ENCODE assay signal across 18 mouse cellular contexts in the genomic region with DNA sequence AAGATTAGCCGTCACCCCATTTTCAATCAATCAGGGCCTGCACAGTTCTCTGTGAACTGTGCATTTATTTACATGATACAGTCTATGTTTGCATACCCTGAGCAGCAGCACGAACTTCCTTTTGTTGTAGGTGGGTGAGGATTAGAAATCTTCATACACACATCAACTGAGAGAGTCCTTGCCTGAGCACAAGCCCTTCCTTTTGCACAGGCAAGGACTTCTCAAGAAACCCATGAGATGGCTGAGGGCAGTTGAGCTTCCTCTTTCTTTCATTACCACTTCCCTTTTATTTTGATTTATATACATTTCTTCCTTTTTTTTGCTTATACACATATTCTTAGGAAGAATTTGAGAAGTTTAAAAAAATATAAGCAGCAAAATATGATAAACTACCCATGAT. TPM values are rescaled to one million over a fixed set of nuclear protein-coding genes. Genes with fewer than 3 reads are reported as not detected.
A peak's percentile ranks its signal among the peaks of the same experiment; 100 is the strongest.
DNase-seq lines count a peak whose midpoint lies in the region; ATAC-seq and TF ChIP-seq lines count a peak whose summit lies in the region.
"Had no signal": no experiment of that assay in that cellular context is flagged by ENCODE, and none has a peak within 500 bp of the region (broad histone marks: within the 10 kb centered on the region; RNA-seq: fewer than 3 reads in every experiment).

No protein-coding gene starts in this region.

- peak; percentile 21; the same call in 1 of the 2 replicates for ATAC-seq in liver, embryonic 16.5 days (ENCODE audit: low read depth)
- ATAC-seq in liver, embryonic 11.5 days (replicated peaks; ENCODE audit: low FRiP score): no peak
- peak; percentile 87 for ATAC-seq in megakaryocyte, adult 5-6 weeks (ENCODE audit: poor library complexity, severe bottlenecking)
- no peak for ATAC-seq in midbrain, embryonic 16.5 days
- ATAC-seq: hindbrain, embryonic 16.5 days had no signal

- H3K9me3 ChIP-seq in liver, embryonic 16.5 days (replicated peaks; ENCODE audit: control insufficient read depth, low read length): no peaks in the 10 kb centered on the region
- H3K9me3 ChIP-seq in liver, embryonic 11.5 days (ENCODE audit: control insufficient read depth, low read length): no peaks in the 10 kb centered on the region
- no peaks in the 10 kb centered on the region for H3K9me3 ChIP-seq in MEL (replicated peaks; ENCODE audit: insufficient read depth, low read length)
- no peaks in the 10 kb centered on the region; the same call in 1 of the 2 replicates for H3K9me3 ChIP-seq in midbrain, embryonic 16.5 days (replicated peaks; ENCODE audit: control insufficient read depth, low read length, poor library complexity, severe bottlenecking)

- 11% methylated on average over 2 of the region's 2 CpGs for WGBS in liver, embryonic 16.5 days (ENCODE audit: insufficient replicate concordance)
- 53% methylated on average over 2 of the region's 2 CpGs for WGBS in liver, embryonic 11.5 days
- 36% methylated on average over 2 of the region's 2 CpGs for WGBS in midbrain, embryonic 16.5 days

- no peak overlapping the region for H3K27ac ChIP-seq in liver, embryonic 16.5 days (ENCODE audit: low read length)
- no peak overlapping the region for H3K27ac ChIP-seq in liver, embryonic 11.5 days (ENCODE audit: low read depth, low read length)
- peak overlapping the region; percentile 25 for H3K27ac ChIP-seq in MEL (ENCODE audit: control insufficient read depth, low read depth, low read length)
- no peak overlapping the region for H3K27ac ChIP-seq in midbrain, embryonic 16.5 days (ENCODE audit: low read length)
- H3K27ac ChIP-seq: embryonic facial prominence, embryonic 13.5 days; forebrain, embryonic 12.5 days; left cerebral cortex, adult 2 months; limb, embryonic 15.5 days had no signal

- peaks cover 10% of the 10 kb centered on the region for H3K4me1 ChIP-seq in liver, embryonic 16.5 days (ENCODE audit: control insufficient read depth, low read depth, low read length)
- H3K4me1 ChIP-seq in liver, embryonic 11.5 days (replicated peaks; ENCODE audit: control insufficient read depth, insufficient read depth, low read length): no peaks in the 10 kb centered on the region
- peaks cover 29 to 31% of the 10 kb centered on the region in 2 experiments for H3K4me1 ChIP-seq in MEL (ENCODE audit: control insufficient read depth in 1 of 2, insufficient read depth in 2 of 2, low read length in 2 of 2)
- H3K4me1 ChIP-seq in midbrain, embryonic 16.5 days (ENCODE audit: control insufficient read depth, insufficient read depth, low read length): no peaks in the 10 kb centered on the region
- H3K4me1 ChIP-seq: limb, embryonic 15.5 days had no signal

- no peak overlapping the region for H3K4me3 ChIP-seq in liver, embryonic 16.5 days (ENCODE audit: low read depth, low read length)
- no peak overlapping the region for H3K4me3 ChIP-seq in liver, embryonic 11.5 days (ENCODE audit: low read depth, low read length)
- H3K4me3 ChIP-seq in MEL (ENCODE audit: control insufficient read depth in 1 of 2, insufficient read depth in 1 of 2, low read depth in 2 of 2, low read length in 2 of 2): no peak overlapping the region
- no peak overlapping the region for H3K4me3 ChIP-seq in midbrain, embryonic 16.5 days (ENCODE audit: low read depth, low read length)
- H3K4me3 ChIP-seq: embryonic facial prominence, embryonic 13.5 days; forebrain, embryonic 12.5 days; heart, embryonic 12.5 days; left cerebral cortex, adult 2 months; limb, embryonic 15.5 days; myocyte had no signal

- TF ChIP-seq CTCF in MEL (IDR thresholded peaks at IDR 0.05 in 2 of 3, conservative IDR thresholded peaks at IDR 0.05 in 1 of 3; ENCODE audit: control insufficient read depth in 1 of 3, insufficient read depth in 1 of 3, low read depth in 2 of 3, low read length in 3 of 3, poor library complexity in 1 of 3, severe bottlenecking in 1 of 3): no peak

- no peak for TF ChIP-seq RAD21 in MEL (IDR thresholded peaks at IDR 0.05; ENCODE audit: low read depth, low read length)

- no peaks in the 10 kb centered on the region for H3K27me3 ChIP-seq in liver, embryonic 16.5 days (ENCODE audit: control insufficient read depth, insufficient read depth, low read depth, low read length)
- no peaks in the 10 kb centered on the region for H3K27me3 ChIP-seq in liver, embryonic 11.5 days (replicated peaks; ENCODE audit: control insufficient read depth, insufficient read depth, low read length)
- H3K27me3 ChIP-seq in MEL (ENCODE audit: control insufficient read depth in 1 of 2, insufficient read depth in 2 of 2, low read length in 2 of 2): no peaks in the 10 kb centered on the region
- no peaks in the 10 kb centered on the region for H3K27me3 ChIP-seq in midbrain, embryonic 16.5 days (ENCODE audit: control insufficient read depth, insufficient read depth, low read depth, low read length)
- H3K27me3 ChIP-seq: embryonic facial prominence, embryonic 13.5 days; forebrain, embryonic 12.5 days; heart, embryonic 12.5 days; limb, embryonic 15.5 days had no signal

- no peak overlapping the region for H3K4me2 ChIP-seq in liver, embryonic 16.5 days (ENCODE audit: low read depth, low read length)
- no peak overlapping the region for H3K4me2 ChIP-seq in liver, embryonic 11.5 days
- H3K4me2 ChIP-seq in midbrain, embryonic 16.5 days (ENCODE audit: low read length): no peak overlapping the region
- H3K4me2 ChIP-seq: embryonic facial prominence, embryonic 13.5 days; forebrain, embryonic 12.5 days; heart, embryonic 12.5 days; limb, embryonic 15.5 days had no signal

- DNase-seq in heart, adult 11 months: peak; percentile 90
- DNase-seq in heart, adult 8-10 months (ENCODE audit: low spot score): no peak
- no peak for DNase-seq in liver, embryonic 11.5 days (ENCODE audit: low spot score)
- peak; percentile 91 for DNase-seq in MEL (ENCODE audit: low read depth, low spot score)
- no peak for DNase-seq in thymus, postnatal 25 days
- DNase-seq: cerebellum, postnatal 10 days; kidney, postnatal 25 days; right cerebral cortex, postnatal 4 days had no signal

- H3K36me3 ChIP-seq in liver, embryonic 16.5 days (ENCODE audit: control insufficient read depth, insufficient read depth): no peaks in the 10 kb centered on the region
- H3K36me3 ChIP-seq in liver, embryonic 11.5 days (ENCODE audit: control insufficient read depth, insufficient read depth, low read length): no peaks in the 10 kb centered on the region
- peaks cover 0 to 49% of the 10 kb centered on the region in 2 experiments; a peak in 2 of 4 replicates for H3K36me3 ChIP-seq in MEL (ENCODE audit: control insufficient read depth in 1 of 2, insufficient read depth in 2 of 2, low read length in 2 of 2)
- no peaks in the 10 kb centered on the region for H3K36me3 ChIP-seq in midbrain, embryonic 16.5 days (ENCODE audit: control insufficient read depth, insufficient read depth, low read length)
- H3K36me3 ChIP-seq: embryonic facial prominence, embryonic 13.5 days; limb, embryonic 15.5 days had no signal

- peak; percentile 53 to 92; a peak in 3 of 4 replicates for TF ChIP-seq EP300 in MEL (IDR thresholded peaks at IDR 0.05; ENCODE audit: low read depth in 1 of 2, low read length in 2 of 2)

- no peak for TF ChIP-seq POLR2A in MEL (IDR thresholded peaks at IDR 0.05; ENCODE audit: control insufficient read depth in 1 of 2, insufficient read depth in 1 of 2, low read depth in 1 of 2, low read length in 2 of 2, poor library complexity in 1 of 2)

- no peaks in the 10 kb centered on the region for H3K79me2 ChIP-seq in MEL (ENCODE audit: control insufficient read depth, insufficient read depth, low read length, poor library complexity)

- H3K9ac ChIP-seq in liver, embryonic 16.5 days (ENCODE audit: low read depth, low read length): no peak overlapping the region
- H3K9ac ChIP-seq in liver, embryonic 11.5 days (ENCODE audit: low read depth, low read length): no peak overlapping the region
- no peak overlapping the region for H3K9ac ChIP-seq in MEL (ENCODE audit: control insufficient read depth, low read depth, low read length, poor library complexity, severe bottlenecking)
- H3K9ac ChIP-seq in midbrain, embryonic 16.5 days (ENCODE audit: low read depth, low read length): no peak overlapping the region
- H3K9ac ChIP-seq: embryonic facial prominence, embryonic 13.5 days; forebrain, embryonic 12.5 days; heart, embryonic 12.5 days; limb, embryonic 15.5 days had no signal

TF ChIP-seq in MEL, 35 proteins besides CTCF, POLR2A, EP300 and RAD21 (continues in another document):
- TF ChIP-seq RCOR1 (IDR thresholded peaks at IDR 0.05; ENCODE audit: low read depth, low read length): peak; percentile 91
- TF ChIP-seq KAT2A (conservative IDR thresholded peaks at IDR 0.05; ENCODE audit: low read depth, low read length): no peak
- TF ChIP-seq TBP (IDR thresholded peaks at IDR 0.05; ENCODE audit: low read depth, low read length): no peak
- peak; percentile 80 for TF ChIP-seq ZNF384 (IDR thresholded peaks at IDR 0.05; ENCODE audit: low read depth, low read length)
- 0 out of 2 replicates have a peak, but pooled peaks have one; percentile 21 for TF ChIP-seq ELF1 (IDR thresholded peaks at IDR 0.05; ENCODE audit: low read depth, low read length)
- no peak for TF ChIP-seq JUND (IDR thresholded peaks at IDR 0.05; ENCODE audit: low read depth, low read length)
- TF ChIP-seq MAFK (IDR thresholded peaks at IDR 0.05; ENCODE audit: borderline replicate concordance, low read depth, low read length): no peak
- TF ChIP-seq POLR2AphosphoS5 (IDR thresholded peaks at IDR 0.05; ENCODE audit: borderline replicate concordance, low read depth, low read length): no peak
- no peak for TF ChIP-seq USF2 (IDR thresholded peaks at IDR 0.05; ENCODE audit: borderline replicate concordance in 1 of 2, insufficient read depth in 1 of 2, low read depth in 1 of 2, low read length in 2 of 2)
- peak; percentile 42 for TF ChIP-seq SIN3A (IDR thresholded peaks at IDR 0.05; ENCODE audit: low read length)
- TF ChIP-seq BHLHE40 (IDR thresholded peaks at IDR 0.05; ENCODE audit: borderline replicate concordance, low read depth, low read length): no peak
- no peak for TF ChIP-seq TAL1 (IDR thresholded peaks at IDR 0.05; ENCODE audit: low read length)
- peak; percentile 53; the same call in 1 of the 2 replicates for TF ChIP-seq MYC (IDR thresholded peaks at IDR 0.05; ENCODE audit: low read depth, low read length)
- no peak for TF ChIP-seq MEF2A (IDR thresholded peaks at IDR 0.05; ENCODE audit: extremely low read depth, insufficient replicate concordance, low read depth, low read length, poor library complexity, severe bottlenecking)

RNA-seq across cellular contexts. Expression of a gene that starts 27.9 kb away (rescaled TPM):
- 1 to 10 TPM; 5.8 to 7.2 (median 6.1) TPM for total RNA-seq in heart, adult 8-10 months (2022)
- 2.8 and 3.1 TPM in 2 replicates for polyA plus RNA-seq in liver, embryonic 16.5 days (2015; fragmentation: Nextera tagmentation; extraction: Ambion mirVana)
- polyA plus RNA-seq in liver, embryonic 11.5 days (2014; fragmentation: Nextera tagmentation; extraction: Ambion mirVana): 6.0 and 6.7 TPM in 2 replicates
- total RNA-seq in MEL (2012; rRNA removed): 2.7 and 3.3 TPM in 2 replicates
- polyA plus RNA-seq in MEL (2012; ENCODE audit: insufficient read depth in 1 of 2, insufficient read length in 2 of 2, low read depth in 1 of 2, low replicate concordance in 2 of 2, missing spikeins in 1 of 2): 1 to 10 TPM in 1 of 2 experiments, not detected in 1; 4.1 TPM
- 35.4 and 35.8 TPM in 2 replicates for total RNA-seq in megakaryocyte, adult 5-6 weeks (2015)
- total RNA-seq in megakaryocyte, adult 5-6 weeks (2017): 45.7 and 51.7 TPM in 2 replicates
- 8.4 and 8.8 TPM in 2 replicates for polyA plus RNA-seq in midbrain, embryonic 16.5 days (2015; fragmentation: Nextera tagmentation; extraction: Ambion mirVana)

Comparison
In these comparisons a context has a peak if more than half of its experiments do, and no peak if none do; other contexts are left out.
1. DNase-seq: peak in heart, adult 11 months (single experiment) and MEL (single experiment); none in heart, adult 8-10 months (single experiment), liver, embryonic 11.5 days (single experiment) and thymus, postnatal 25 days (single experiment).
2. ATAC-seq: peak in liver, embryonic 16.5 days (single experiment) and megakaryocyte, adult 5-6 weeks (single experiment); none in liver, embryonic 11.5 days (single experiment) and midbrain, embryonic 16.5 days (single experiment).